Mouse (Mus musculus) ovary, adult 18-20 months (tissue): ENCODE data around the gene Atn1.

Experiments used
- DNase-seq: peaks from one replicate; pipeline ENCODE4 v3.0.0; 2022; ENCODE audit warnings: low spot score, mixed read lengths

The Atn1 gene

GRCm38 (mm10) chr6:124767920-124768703 lies 11.8 kb upstream of the Atn1 start:
- no peak for DNase-seq

DNA sequence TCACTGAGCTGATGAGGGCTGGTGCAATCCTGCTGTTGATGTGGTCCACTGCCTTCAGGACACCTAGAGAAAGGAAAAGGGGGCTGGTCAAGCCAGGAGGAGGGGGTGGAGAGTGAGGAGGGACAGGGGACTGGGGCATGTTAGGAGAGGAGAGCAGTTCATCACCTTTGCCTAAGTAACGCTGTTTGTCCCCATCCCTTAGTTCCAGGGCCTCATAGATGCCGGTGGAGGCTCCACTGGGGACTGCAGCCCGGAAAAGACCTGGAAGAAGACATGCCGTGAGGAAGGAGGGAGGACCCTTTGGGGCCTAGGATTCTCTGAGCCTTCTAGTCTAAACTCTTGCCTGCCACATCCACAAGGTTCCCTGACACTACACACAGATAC lies 11.2 kb upstream of the Atn1 start:
- no peak for DNase-seq

GRCm38 (mm10) chr6:124765951-124766350 lies 9.6 kb upstream of the Atn1 start:
- DNase-seq, result no peak

DNA sequence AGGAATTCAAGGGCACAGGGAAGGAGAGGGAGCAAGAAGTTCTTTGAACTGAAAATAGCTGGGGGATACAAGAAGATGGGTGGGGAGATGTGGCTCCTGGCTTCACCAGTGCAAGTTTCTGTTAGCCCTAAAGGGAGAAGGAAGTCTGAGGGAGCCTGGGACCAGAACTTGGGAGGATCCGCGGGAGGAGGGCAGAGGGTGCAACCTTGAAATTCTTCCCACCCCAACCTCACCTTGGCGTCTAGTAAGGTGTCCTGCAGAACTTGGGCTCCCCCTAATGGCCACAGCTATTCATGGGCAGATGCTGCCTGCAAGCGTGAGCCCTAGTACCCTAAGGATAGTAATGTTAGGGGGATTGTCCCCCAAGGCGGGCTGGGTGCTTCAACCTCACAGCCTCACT lies 2.9 kb upstream of the Atn1 start:
- peak; percentile 76 for DNase-seq

DNA sequence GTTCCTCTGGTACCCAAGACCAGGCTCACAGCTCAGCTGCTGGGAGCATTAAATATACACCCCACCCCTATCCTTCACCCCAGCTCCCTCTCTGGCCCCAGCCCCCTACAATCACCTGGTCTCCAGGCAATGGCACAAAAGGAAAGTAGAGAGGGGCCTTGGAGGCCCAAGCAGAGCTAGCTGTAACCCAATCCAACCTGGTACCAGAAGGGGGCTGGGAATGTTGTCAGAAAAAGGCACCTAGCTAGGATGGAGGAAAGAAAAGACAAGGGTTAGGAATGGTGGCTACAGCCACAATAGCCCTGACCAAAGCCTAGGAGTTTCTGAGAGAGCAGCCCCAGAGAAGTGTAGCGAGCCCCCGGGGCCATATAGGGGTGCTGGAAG lies 2.5 kb upstream of the Atn1 start:
- DNase-seq, result no peak

DNA sequence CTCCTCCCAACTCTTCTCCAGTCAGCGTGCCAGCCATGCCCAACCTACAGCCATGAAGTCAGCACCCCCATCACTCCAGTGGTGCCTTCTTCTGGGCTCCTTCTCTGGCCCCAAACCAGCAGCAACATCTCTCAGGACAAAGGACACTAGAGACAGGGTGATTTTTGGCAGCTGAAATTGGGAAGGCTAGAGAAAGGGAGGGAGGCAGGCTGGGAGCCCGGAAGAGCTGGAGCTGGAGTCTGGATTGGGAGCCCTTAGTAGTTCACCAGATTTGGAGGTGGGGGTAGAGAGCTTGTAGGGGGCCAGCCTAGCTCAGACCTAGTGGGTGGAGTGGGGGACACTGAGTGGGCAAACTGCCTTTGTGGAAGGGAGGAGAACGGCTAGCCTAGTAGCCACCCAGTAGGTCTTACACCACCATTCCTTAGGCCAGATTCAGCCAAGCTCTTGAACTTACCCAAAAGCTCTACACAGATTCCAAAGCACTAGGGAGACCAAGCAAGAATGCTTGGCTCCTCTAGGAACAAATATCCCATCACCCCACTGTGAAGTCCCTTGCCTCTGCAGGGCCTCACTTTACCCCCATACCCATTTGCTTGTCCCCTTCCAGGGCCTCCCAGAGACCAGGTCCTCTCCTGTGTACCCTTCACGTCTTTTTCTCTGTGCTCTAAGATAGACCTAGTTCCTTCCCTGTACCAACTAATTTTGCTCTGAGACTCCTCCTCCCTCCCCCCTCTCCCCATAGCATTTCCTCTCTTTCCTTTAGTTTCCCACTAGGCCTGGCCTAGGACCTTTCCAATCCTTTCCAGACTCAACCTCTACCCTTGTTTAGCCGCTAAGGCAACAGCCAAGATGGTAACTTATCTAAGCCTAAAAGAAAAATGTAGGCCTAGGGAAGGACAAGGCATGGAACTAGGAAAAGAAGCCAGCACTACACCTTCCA lies 1.9 kb upstream of the Atn1 start:
- DNase-seq, result no peak

DNA sequence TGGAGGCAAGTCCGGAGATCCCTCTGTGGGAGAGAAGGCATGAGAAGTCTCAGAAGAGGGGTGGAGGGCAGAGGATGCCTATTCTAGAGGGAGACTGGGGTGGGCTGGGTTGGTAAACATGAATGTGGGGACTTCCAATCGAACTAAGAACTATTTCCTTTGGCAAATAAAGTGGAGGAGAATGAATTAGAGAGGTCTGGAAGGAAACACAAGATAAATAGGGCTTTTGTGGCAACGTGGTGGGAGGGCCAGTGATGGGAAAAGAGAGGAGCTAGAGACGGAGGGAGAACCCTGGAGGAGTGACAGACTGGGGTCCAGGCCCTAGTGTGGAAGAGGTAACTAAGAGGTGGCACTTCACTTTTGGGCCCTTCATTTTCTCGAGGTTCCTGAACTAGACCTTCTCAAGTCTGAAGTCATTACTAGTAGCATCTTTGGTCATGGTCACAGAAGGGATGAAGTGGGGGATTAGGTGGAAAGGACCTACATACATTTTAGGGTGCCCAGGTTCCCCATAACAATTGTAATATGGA lies 1.1 kb upstream of the Atn1 start:
- DNase-seq, result no peak

DNA sequence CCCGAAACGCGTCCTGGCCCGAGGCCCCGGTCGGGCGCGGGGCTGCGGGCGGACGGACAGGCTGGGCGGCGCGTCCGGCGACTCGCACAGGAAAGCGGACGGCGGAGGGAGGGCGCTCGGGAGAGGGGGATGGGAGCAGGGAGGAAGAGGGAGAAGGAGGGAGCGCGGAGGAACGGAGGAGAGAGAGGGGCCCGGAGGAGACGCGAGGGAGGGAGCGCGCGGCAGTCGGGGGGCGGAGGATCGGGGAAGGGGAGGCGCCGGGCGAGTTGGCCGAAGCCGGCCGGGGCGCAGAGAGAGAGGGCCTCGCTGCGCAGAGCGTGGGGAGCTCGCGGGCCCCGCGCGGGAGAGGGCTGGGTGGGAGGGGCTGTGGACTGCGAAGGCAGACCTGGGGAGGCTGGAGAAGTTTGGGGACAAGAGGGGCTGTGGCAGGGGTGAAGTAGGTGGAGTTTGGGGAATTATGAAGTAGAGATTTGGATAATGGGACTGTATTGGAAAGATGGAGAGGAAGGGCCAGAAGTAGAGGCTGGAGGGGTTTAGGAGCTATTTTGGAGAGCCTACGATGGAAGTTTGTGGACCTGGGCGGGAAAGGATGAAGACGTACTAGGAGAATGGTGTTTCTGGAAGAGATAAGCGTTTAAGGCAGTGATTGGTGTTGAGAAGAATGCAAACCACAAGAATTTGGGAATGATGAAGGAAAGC lies 477 bp upstream of the Atn1 start:
- peak; percentile 86 for DNase-seq

GRCm38 (mm10) chr6:124755306-124755705 lies 1.0 kb downstream of the Atn1 start:
- DNase-seq, result no peak

DNA sequence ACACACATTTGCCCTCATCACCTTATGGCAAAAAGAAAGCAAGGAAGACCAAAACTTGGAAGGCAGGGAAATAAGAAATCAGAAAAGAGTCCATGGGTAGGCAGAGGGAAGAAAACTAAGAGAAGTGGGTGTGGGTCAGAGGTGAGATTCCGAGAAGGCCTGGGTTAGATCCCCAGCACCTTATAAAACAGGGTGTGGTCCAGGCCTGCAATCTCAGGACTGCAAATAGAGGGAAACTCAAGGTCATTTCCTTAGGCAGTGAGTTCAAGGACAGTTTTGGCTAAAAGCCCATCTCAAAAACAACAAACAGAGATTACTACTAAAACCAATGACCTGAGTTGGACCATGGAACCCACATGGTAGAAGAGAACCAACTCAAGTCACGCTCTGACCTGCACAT lies 2.5 kb downstream of the Atn1 start:
- no peak for DNase-seq

GRCm38 (mm10) chr6:124750405-124750804 lies 5.9 kb downstream of the Atn1 start:
- no peak for DNase-seq

DNA sequence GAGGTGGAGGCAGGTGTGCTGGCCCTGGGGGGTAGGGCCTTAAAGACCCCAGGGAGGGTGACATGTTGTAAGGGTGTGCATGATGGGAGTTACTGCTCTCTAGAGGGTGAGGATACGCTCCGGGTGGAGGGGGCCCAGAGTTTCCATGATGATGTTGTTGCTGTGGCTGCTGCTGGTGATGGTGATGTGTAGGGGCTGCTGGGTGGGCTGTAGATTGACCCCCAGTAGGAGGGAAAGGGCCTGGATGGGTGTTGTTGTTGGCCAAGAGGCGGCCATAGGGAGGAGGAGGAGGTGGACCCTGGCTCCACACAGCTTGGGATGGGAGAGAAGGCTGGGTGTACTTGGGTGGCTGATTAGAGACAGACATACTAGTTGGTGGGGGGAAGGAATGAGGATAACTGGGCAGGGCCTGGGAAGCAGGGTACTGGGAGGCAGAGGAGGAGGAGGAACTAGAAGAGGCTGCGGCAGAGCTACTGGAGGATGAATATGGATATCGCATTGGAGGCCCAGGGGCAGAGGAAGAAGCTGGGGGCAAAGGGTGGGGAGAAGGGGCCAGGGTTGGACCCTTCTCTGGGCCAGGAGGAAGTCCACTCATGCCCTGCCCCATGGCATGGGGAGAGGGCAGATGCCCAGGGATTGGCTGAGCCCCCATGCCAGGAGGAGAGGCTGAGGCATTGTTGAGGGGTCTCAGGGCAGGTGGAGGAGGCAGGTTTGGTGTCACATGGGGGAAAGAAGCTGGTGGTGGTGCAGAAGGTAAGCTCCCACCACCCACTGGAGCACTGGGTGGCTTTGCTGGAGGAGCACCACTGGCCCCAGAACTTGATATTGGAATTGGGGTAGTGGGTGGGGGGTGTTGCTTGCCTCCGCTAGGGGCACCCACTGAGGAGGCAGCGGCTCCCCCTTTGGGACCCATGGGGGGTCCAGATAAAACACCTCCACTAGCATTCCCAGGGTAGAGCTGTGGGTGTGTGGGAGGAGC lies 9.4 kb downstream of the Atn1 start:
- DNase-seq, result no peak

DNA sequence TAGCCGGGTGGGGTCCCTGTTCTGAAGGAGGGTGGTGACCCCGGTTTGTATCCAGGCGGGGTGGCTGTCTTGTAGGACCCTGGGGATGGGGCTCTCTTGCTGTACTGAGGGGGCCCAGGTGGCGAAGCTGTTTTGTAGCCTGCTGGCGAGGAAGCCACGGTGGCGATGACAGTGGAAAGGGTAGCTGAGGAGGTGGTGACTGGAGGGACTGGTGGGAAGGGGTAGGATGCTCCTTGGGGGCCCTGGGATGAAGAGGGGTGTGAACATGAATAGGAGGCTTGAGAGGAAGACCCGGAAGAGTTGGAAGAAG lies 10.1 kb downstream of the Atn1 start:
- DNase-seq, result peak; percentile 42

DNA sequence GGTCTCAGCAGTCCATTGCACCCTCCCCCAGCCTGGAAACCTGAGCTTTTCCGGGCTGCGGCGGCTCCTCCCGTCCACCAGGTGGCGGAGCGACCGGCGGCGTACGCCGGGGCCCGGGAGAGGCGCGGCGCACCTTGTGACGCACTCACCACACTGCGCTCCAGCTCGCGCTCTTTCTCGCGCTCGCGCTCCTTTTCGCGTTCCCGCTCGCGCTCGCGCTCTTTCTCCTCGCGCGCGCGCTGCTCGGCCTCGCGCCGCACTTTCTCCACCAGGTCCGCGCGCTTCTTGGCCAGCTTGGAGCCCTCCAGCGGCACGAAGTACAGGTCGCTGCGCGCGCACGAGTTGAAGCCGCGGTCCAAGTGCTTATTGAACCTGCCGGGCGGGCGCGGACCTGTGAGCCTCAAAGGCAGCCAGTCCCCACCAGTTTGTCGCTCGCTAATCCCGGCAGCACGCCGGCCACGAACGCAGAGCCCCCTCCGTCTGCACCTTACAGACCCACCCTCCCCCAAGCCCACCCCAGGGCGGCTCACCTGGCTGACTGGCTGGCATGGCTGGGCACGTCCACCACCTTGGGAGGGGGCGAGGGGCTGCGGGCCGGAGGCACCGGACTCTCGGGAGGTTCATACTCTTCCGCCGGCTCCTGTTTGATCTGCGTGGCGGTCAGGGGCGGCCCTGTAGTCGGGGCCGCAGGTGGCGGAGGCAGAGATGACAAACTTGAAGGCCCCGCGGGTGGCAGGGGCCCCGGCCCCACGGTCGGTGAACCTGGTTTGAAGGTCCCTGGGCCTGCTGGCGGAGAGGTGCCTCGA lies 10.6 kb downstream of the Atn1 start:
- peak; percentile 88 for DNase-seq

GRCm38 (mm10) chr6:124744755-124745321 lies 11.5 kb downstream of the Atn1 start:
- no peak for DNase-seq

DNA sequence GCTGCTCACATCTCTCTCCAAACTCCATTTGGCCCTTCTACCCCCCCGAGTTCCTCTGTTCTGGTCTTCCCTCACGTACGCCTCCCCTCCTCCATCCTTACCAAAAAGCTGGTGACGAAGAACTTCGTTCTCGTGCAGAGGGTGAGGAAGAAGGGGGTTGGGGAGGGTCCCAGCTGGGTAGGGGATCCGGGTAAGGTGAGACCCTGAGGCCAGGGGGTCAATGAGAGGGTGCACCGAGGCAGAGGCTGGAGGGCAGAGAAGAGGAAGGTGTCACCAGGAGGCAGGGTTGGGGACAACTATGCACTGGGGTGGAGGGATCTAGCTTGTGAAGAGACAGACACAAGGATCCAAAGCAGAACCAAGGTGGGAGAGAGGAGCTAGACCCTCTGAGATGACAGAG lies 12.7 kb downstream of the Atn1 start:
- DNase-seq, result no peak

GRCm38 (mm10) chr6:124742839-124743514 lies 13.3 kb downstream of the Atn1 start:
- no peak for DNase-seq

- DNase-seq, result no peak
These were observed 14.5 kb downstream of the Atn1 start for GRCm38 (mm10) chr6:124741842-124742241.
